Mouse (Mus musculus) liver, embryonic 14.5 days (tissue): ENCODE results near the gene Ddx46.

ENCODE experiments used
- CTCF ChIP-seq: IDR thresholded peaks from 2 replicates; pipeline ENCODE4 v1.5.1; 2016; ENCODE audit warnings: antibody characterized with exemption, low read depth, control low read depth
- EP300 ChIP-seq: IDR thresholded peaks from 2 replicates; pipeline ENCODE4 v1.6.1; 2016; ENCODE audit warnings: antibody characterized with exemption, low read depth

- TF ChIP-seq CTCF (no peak), EP300 (no peak)
Observed at GRCm38 (mm10) chr13:55727120-55727838, 92.5 kb downstream of the Ddx46 start, which contains the start of gene Pcbd2.
